ENCODE assay signal across 8 mouse cellular contexts in genomic region chr10:81410981-81411380, GRCm38 (mm10). TPM values are rescaled to one million over a fixed set of nuclear protein-coding genes. Genes with fewer than 3 reads are reported as not detected.
A peak's percentile ranks its signal among the peaks of the same experiment; 100 is the strongest.
DNase-seq lines count a peak whose midpoint lies in the region; ATAC-seq and TF ChIP-seq lines count a peak whose summit lies in the region.

No protein-coding gene starts in this region.

- no peak overlapping the region for H3K4me3 ChIP-seq in liver, adult 2 months (ENCODE audit: insufficient read depth, low read depth, low read length)
- no peak overlapping the region for H3K4me3 ChIP-seq in forebrain, embryonic 12.5 days (replicated peaks)
- H3K4me3 ChIP-seq in intestine, embryonic 14.5 days (ENCODE audit: low read depth, low read length), result no peak overlapping the region
- H3K4me3 ChIP-seq in myocyte, result no peak overlapping the region

- H3K9me3 ChIP-seq in forebrain, embryonic 12.5 days, result no peaks in the 10 kb centered on the region
- H3K9me3 ChIP-seq in intestine, embryonic 14.5 days (ENCODE audit: control insufficient read depth, low read length), result no peaks in the 10 kb centered on the region

- peak overlapping the region; percentile 89 for H3K27ac ChIP-seq in liver, adult 2 months (replicated peaks; ENCODE audit: insufficient read depth, low read depth, low read length)
- peak overlapping the region; percentile 71; the same call in 1 of the 2 replicates for H3K27ac ChIP-seq in forebrain, embryonic 12.5 days
- H3K27ac ChIP-seq in intestine, embryonic 14.5 days (ENCODE audit: low read depth), result peak overlapping the region; percentile 77

- 54% methylated on average over 9 of the region's 9 CpGs for WGBS in liver, adult 2 months
- 83% methylated on average over 9 of the region's 9 CpGs for WGBS in forebrain, embryonic 12.5 days
- WGBS in intestine, embryonic 14.5 days, result 60% methylated on average over 9 of the region's 9 CpGs

- DNase-seq in liver, adult 2 months (ENCODE audit: extremely low read depth, low read depth, low spot score), result no peak
- no peak for DNase-seq in liver
- no peak for DNase-seq in intestine, embryonic 14.5 days (ENCODE audit: low spot score)
- no peak for DNase-seq in cerebellum, postnatal 36 days
- DNase-seq in thymus, postnatal 10 days (ENCODE audit: low spot score in 2 of 2), result no peak
- no peak for DNase-seq in ovary, postnatal 10 days (ENCODE audit: low spot score)

- no peak for ATAC-seq in forebrain, embryonic 12.5 days (ENCODE audit: low FRiP score)
- ATAC-seq in intestine, embryonic 14.5 days (replicated peaks; ENCODE audit: low FRiP score, low TSS enrichment, low read depth), result no peak

- peaks cover 10% of the 10 kb centered on the region; the same call in 1 of the 2 replicates for H3K36me3 ChIP-seq in liver, adult 2 months (ENCODE audit: control insufficient read depth, insufficient read depth, low read length)
- peaks cover 9% of the 10 kb centered on the region for H3K36me3 ChIP-seq in forebrain, embryonic 12.5 days (replicated peaks)
- H3K36me3 ChIP-seq in intestine, embryonic 14.5 days (ENCODE audit: control insufficient read depth, insufficient read depth, low read length), result peaks cover 27% of the 10 kb centered on the region
- H3K36me3 ChIP-seq in myocyte (ENCODE audit: control insufficient read depth, insufficient read depth), result peaks cover 6% of the 10 kb centered on the region

- H3K9ac ChIP-seq in liver, adult 2 months (ENCODE audit: low read depth, low read length), result no peak overlapping the region
- no peak overlapping the region for H3K9ac ChIP-seq in forebrain, embryonic 12.5 days
- H3K9ac ChIP-seq in intestine, embryonic 14.5 days (ENCODE audit: low read length), result no peak overlapping the region

- no peak overlapping the region for H3K4me2 ChIP-seq in forebrain, embryonic 12.5 days
- H3K4me2 ChIP-seq in intestine, embryonic 14.5 days (ENCODE audit: low read length), result no peak overlapping the region
- H3K4me2 ChIP-seq in myocyte (ENCODE audit: low read depth), result peak overlapping the region; percentile 76

- H3K27me3 ChIP-seq in liver, adult 2 months (ENCODE audit: control insufficient read depth, insufficient read depth, low read length), result no peaks in the 10 kb centered on the region
- H3K27me3 ChIP-seq in forebrain, embryonic 12.5 days, result peaks cover 30% of the 10 kb centered on the region
- no peaks in the 10 kb centered on the region for H3K27me3 ChIP-seq in intestine, embryonic 14.5 days (replicated peaks; ENCODE audit: control insufficient read depth, insufficient read depth, low read length)
- H3K27me3 ChIP-seq in myocyte (ENCODE audit: control insufficient read depth, insufficient read depth, insufficient read length), result no peaks in the 10 kb centered on the region

- no peak for TF ChIP-seq CTCF in liver, adult 2 months (IDR thresholded peaks at IDR 0.05; ENCODE audit: low read depth, low read length)

- no peak for TF ChIP-seq POLR2A in liver, adult 2 months (IDR thresholded peaks at IDR 0.05; ENCODE audit: extremely low read depth, insufficient read depth, low read length)
- TF ChIP-seq POLR2A in myocyte (IDR thresholded peaks at IDR 0.05; ENCODE audit: insufficient read length, low read depth), result no peak

- no peak overlapping the region for H3ac ChIP-seq in myocyte (ENCODE audit: control insufficient read depth, insufficient read length)

- peaks cover 65% of the 10 kb centered on the region for H3K4me1 ChIP-seq in liver, adult 2 months (ENCODE audit: control insufficient read depth, insufficient read depth, low read length)
- peaks cover 88% of the 10 kb centered on the region for H3K4me1 ChIP-seq in forebrain, embryonic 12.5 days
- H3K4me1 ChIP-seq in intestine, embryonic 14.5 days (replicated peaks; ENCODE audit: control insufficient read depth, insufficient read depth, low read length), result peaks cover 89% of the 10 kb centered on the region

- peaks cover 17% of the 10 kb centered on the region; the same call in 1 of the 2 replicates for H3K79me2 ChIP-seq in liver, adult 2 months (ENCODE audit: control insufficient read depth, insufficient read depth, low read length)
- H3K79me2 ChIP-seq in myocyte (ENCODE audit: control insufficient read depth, insufficient read depth), result peaks cover 44% of the 10 kb centered on the region

TF ChIP-seq in myocyte, 11 proteins besides CTCF, POLR2A, EP300 and RAD21:
- TF ChIP-seq SRF (IDR thresholded peaks at IDR 0.05; ENCODE audit: control insufficient read depth, insufficient read length, low read depth), result no peak
- TF ChIP-seq MYOD1 (IDR thresholded peaks at IDR 0.05; ENCODE audit: control insufficient read depth in 1 of 3, insufficient read length in 2 of 3, low read depth in 2 of 3), result peak in 1 of 3 experiments; percentile 48

RNA-seq across cellular contexts. Expression of gene Smim24, which starts 18.1 kb away (rescaled TPM):
- 1.3 and 1.5 TPM in 2 replicates for total RNA-seq in liver, adult 2 months (2014; rRNA removed)
- 2.3 and 4.1 TPM in 2 replicates for polyA plus RNA-seq in liver, adult 2 months (2012; rRNA removed)
- 1.8 and 2.6 TPM in 2 replicates for polyA plus RNA-seq in forebrain, embryonic 12.5 days (2016; fragmentation: Nextera tagmentation; extraction: Ambion mirVana)
- 99.8 and 125 TPM in 2 replicates for polyA plus RNA-seq in intestine, embryonic 14.5 days (2014; fragmentation: Nextera tagmentation; extraction: Ambion mirVana)
- 0.30 TPM for polyA plus RNA-seq in myocyte (2012; fragmentation: generic; extraction: Trizol)

RNA-seq across cellular contexts. Expression of gene Gm48552, which starts 22.2 kb away (rescaled TPM):
- 0.40 TPM in 1 of 2 replicates, not detected in the other for total RNA-seq in liver, adult 2 months (2014; rRNA removed)
- polyA plus RNA-seq in liver, adult 2 months (2012; rRNA removed), result 0.26 and 1.4 TPM in 2 replicates
- polyA plus RNA-seq in forebrain, embryonic 12.5 days (2016; fragmentation: Nextera tagmentation; extraction: Ambion mirVana), result 1.4 and 2.1 TPM in 2 replicates
- polyA plus RNA-seq in intestine, embryonic 14.5 days (2014; fragmentation: Nextera tagmentation; extraction: Ambion mirVana), result 0.37 and 0.44 TPM in 2 replicates
- polyA plus RNA-seq in myocyte (2012; fragmentation: generic; extraction: Trizol), result 0.73 TPM

RNA-seq across cellular contexts. Expression of gene Gm48551, which starts 26.7 kb away (rescaled TPM):
- total RNA-seq in liver, adult 2 months (2014; rRNA removed), result 2.4 TPM in 1 of 2 replicates, not detected in the other
- 0.32 and 0.44 TPM in 2 replicates for polyA plus RNA-seq in liver, adult 2 months (2012; rRNA removed)
- polyA plus RNA-seq in forebrain, embryonic 12.5 days (2016; fragmentation: Nextera tagmentation; extraction: Ambion mirVana), result 4.2 and 4.6 TPM in 2 replicates
- 2.4 and 4.2 TPM in 2 replicates for polyA plus RNA-seq in intestine, embryonic 14.5 days (2014; fragmentation: Nextera tagmentation; extraction: Ambion mirVana)
- 1.7 TPM for polyA plus RNA-seq in myocyte (2012; fragmentation: generic; extraction: Trizol)

RNA-seq across cellular contexts. Expression of gene Dohh, which starts 26.8 kb away (rescaled TPM):
- 39.7 and 53.8 TPM in 2 replicates for total RNA-seq in liver, adult 2 months (2014; rRNA removed)
- polyA plus RNA-seq in liver, adult 2 months (2012; rRNA removed), result 42.6 and 49.7 TPM in 2 replicates
- polyA plus RNA-seq in forebrain, embryonic 12.5 days (2016; fragmentation: Nextera tagmentation; extraction: Ambion mirVana), result 68.1 and 68.5 TPM in 2 replicates
- polyA plus RNA-seq in intestine, embryonic 14.5 days (2014; fragmentation: Nextera tagmentation; extraction: Ambion mirVana), result 70.7 and 70.8 TPM in 2 replicates
- 103 TPM for polyA plus RNA-seq in myocyte (2012; fragmentation: generic; extraction: Trizol)

RNA-seq across cellular contexts. Expression of gene Fzr1, which starts 32.7 kb away (rescaled TPM):
- total RNA-seq in liver, adult 2 months (2014; rRNA removed), result 6.2 and 8.1 TPM in 2 replicates
- polyA plus RNA-seq in liver, adult 2 months (2012; rRNA removed), result 20.9 and 29.9 TPM in 2 replicates
- polyA plus RNA-seq in forebrain, embryonic 12.5 days (2016; fragmentation: Nextera tagmentation; extraction: Ambion mirVana), result 145 and 148 TPM in 2 replicates
- polyA plus RNA-seq in intestine, embryonic 14.5 days (2014; fragmentation: Nextera tagmentation; extraction: Ambion mirVana), result 93.3 and 93.9 TPM in 2 replicates
- 42.0 TPM for polyA plus RNA-seq in myocyte (2012; fragmentation: generic; extraction: Trizol)

Comparison
In these comparisons a context has a peak if more than half of its experiments do, and no peak if none do; other contexts are left out.
1. RNA of gene Smim24, which starts 18.1 kb away (polyA plus RNA-seq): 99.8 to 125 TPM in intestine, embryonic 14.5 days; 2.3 to 4.1 TPM in liver, adult 2 months, 1.8 to 2.6 TPM in forebrain, embryonic 12.5 days and 0.30 TPM in myocyte (single experiment); every median in the first group is over 10 times any median in the second.
2. Peak in every context shown above with its lines, with median percentiles within 50 percentile points of each other: H3K27ac ChIP-seq.